Mouse (Mus musculus) central nervous system, embryonic 11.5 days (tissue): ENCODE results near the gene Slc13a1. TPM values are rescaled to one million over a fixed set of nuclear protein-coding genes. Genes with fewer than 3 reads are reported as not detected.

Source experiments
- polyA plus RNA-seq: library from polyadenylated mRNA; depleted of rRNA; stranded (reverse); fragments of >200 nt; gene quantifications from 2 replicates; pipeline ENCODE4 v1.2.3, GENCODE M21; 2012; rRNA removed

The Slc13a1 gene
- not detected in 2 replicates for polyA plus RNA-seq

GRCm38 (mm10) chr6:24167734-24168327 lies at the start of gene Slc13a1:
Gene Slc13a1, minus strand, starts transcription at chr6:24168092.

Other genes starting within 250 kb of the Slc13a1 start
- gene Tas2r118, start 198.0 kb downstream of the Slc13a1 start, polyA plus RNA-seq: not detected in 2 replicates